Comparison of ENCODE assay signal across 9 mouse cellular contexts in the genomic region with DNA sequence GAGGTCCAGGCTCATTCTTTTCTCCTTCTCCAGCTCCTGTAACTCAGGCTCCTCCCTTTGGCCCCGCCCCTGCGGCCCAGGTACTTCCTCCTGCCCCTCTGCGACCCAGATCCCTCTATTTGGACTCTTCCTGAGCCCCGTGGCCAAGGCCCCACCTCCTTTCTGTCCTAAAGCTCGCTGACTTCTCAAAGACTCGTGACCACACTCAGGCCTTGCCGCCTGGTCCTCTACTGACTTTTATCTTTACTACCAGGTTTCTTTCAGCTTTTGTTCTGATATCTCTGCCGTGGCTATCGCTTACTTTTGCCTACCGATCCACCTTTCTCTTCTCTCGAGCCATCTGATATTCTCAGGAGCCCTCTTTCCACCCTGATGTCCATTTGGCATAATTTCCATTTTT. TPM values are rescaled to one million over a fixed set of nuclear protein-coding genes. Genes with fewer than 3 reads are reported as not detected.
A peak's percentile ranks its signal among the peaks of the same experiment; 100 is the strongest.
DNase-seq lines count a peak whose midpoint lies in the region; ATAC-seq and TF ChIP-seq lines count a peak whose summit lies in the region.
"Had no signal": no experiment of that assay in that cellular context is flagged by ENCODE, and none has a peak within 500 bp of the region (broad histone marks: within the 10 kb centered on the region; RNA-seq: fewer than 3 reads in every experiment).

No protein-coding gene starts in this region.

- H3K4me3 ChIP-seq in kidney, embryonic 14.5 days (ENCODE audit: low read length) = 0 out of 2 replicates have a peak overlapping the region, but pooled peaks have one; percentile 18
- peak overlapping the region; percentile 3; the same call in 1 of the 2 replicates for H3K4me3 ChIP-seq in testis, adult 2 months (ENCODE audit: control insufficient read depth, low read depth, low read length)
- peak overlapping the region; percentile 5; the same call in 1 of the 2 replicates for H3K4me3 ChIP-seq in intestine, embryonic 15.5 days (replicated peaks)

- H3K36me3 ChIP-seq in kidney, embryonic 14.5 days (ENCODE audit: control insufficient read depth, insufficient read depth, low read length) = no peaks in the 10 kb centered on the region
- no peaks in the 10 kb centered on the region for H3K36me3 ChIP-seq in testis, adult 2 months (ENCODE audit: control insufficient read depth, insufficient read depth, low read length)
- no peaks in the 10 kb centered on the region for H3K36me3 ChIP-seq in intestine, embryonic 15.5 days

- H3K4me2 ChIP-seq in kidney, embryonic 14.5 days (replicated peaks; ENCODE audit: low read depth, low read length) = peak overlapping the region; percentile 34; the same call in 1 of the 2 replicates
- H3K4me2 ChIP-seq in intestine, embryonic 15.5 days (replicated peaks) = peak overlapping the region; percentile 47

- no peaks in the 10 kb centered on the region for H3K4me1 ChIP-seq in kidney, embryonic 14.5 days (ENCODE audit: control insufficient read depth, insufficient read depth, low read length)
- H3K4me1 ChIP-seq in testis, adult 2 months (ENCODE audit: control insufficient read depth, insufficient read depth, low read length) = peaks cover 10% of the 10 kb centered on the region
- H3K4me1 ChIP-seq in intestine, embryonic 15.5 days (replicated peaks) = peaks cover 21% of the 10 kb centered on the region

- 11% methylated on average over 11 of the region's 11 CpGs for WGBS in kidney, embryonic 14.5 days
- 18% methylated on average over 11 of the region's 11 CpGs for WGBS in intestine, embryonic 15.5 days

- DNase-seq in kidney, adult 11 months = no peak
- DNase-seq in testis, postnatal 14 days (ENCODE audit: low spot score) = no peak
- no peak for DNase-seq in right cerebral cortex, postnatal 10 days (ENCODE audit: low spot score in 2 of 2)
- no peak for DNase-seq in layer of hippocampus, adult 11-12 months (ENCODE audit: low spot score)
- no peak for DNase-seq in left cerebral cortex, postnatal 4 days

- H3K27ac ChIP-seq in kidney, embryonic 14.5 days (ENCODE audit: low read depth, low read length) = no peak overlapping the region
- H3K27ac ChIP-seq in testis, adult 2 months (ENCODE audit: control insufficient read depth, insufficient read depth, low read depth, low read length) = no peak overlapping the region
- no peak overlapping the region for H3K27ac ChIP-seq in intestine, embryonic 15.5 days

- intact Hi-C loops in left cerebral cortex, postnatal 4 days (cut with DNase I) = no loop called here

- H3K9ac ChIP-seq in kidney, embryonic 14.5 days (ENCODE audit: low read depth, low read length) = no peak overlapping the region
- H3K9ac ChIP-seq in intestine, embryonic 15.5 days = no peak overlapping the region

- peaks cover 97% of the 10 kb centered on the region for H3K27me3 ChIP-seq in kidney, embryonic 14.5 days (ENCODE audit: control insufficient read depth, insufficient read depth, low read length)
- peaks cover 4% of the 10 kb centered on the region for H3K27me3 ChIP-seq in testis, adult 2 months (ENCODE audit: control insufficient read depth, insufficient read depth, low read length)
- peaks cover 87% of the 10 kb centered on the region for H3K27me3 ChIP-seq in intestine, embryonic 15.5 days (replicated peaks)

- TF ChIP-seq POLR2A in testis, adult 2 months (IDR thresholded peaks at IDR 0.05; ENCODE audit: control insufficient read depth, low read depth, low read length) = no peak

- ATAC-seq in kidney, embryonic 14.5 days (ENCODE audit: low FRiP score, low TSS enrichment) = no peak
- ATAC-seq in intestine, embryonic 15.5 days = peak; percentile 42

- peaks cover 7% of the 10 kb centered on the region for H3K9me3 ChIP-seq in kidney, embryonic 14.5 days (ENCODE audit: control insufficient read depth, low read length)
- H3K9me3 ChIP-seq in intestine, embryonic 15.5 days = no peaks in the 10 kb centered on the region

- no peak for TF ChIP-seq CTCF in testis, adult 2 months (IDR thresholded peaks at IDR 0.05; ENCODE audit: control insufficient read depth, insufficient read depth, insufficient replicate concordance, low read depth, low read length)

RNA-seq across cellular contexts. Expression of a gene that starts 10.8 kb away (rescaled TPM):
- 1.9 TPM in 1 of 2 replicates, not detected in the other for polyA plus RNA-seq in kidney, embryonic 14.5 days (2014; fragmentation: Nextera tagmentation; extraction: Ambion mirVana)
- 0.35 and 0.89 TPM in 2 replicates for polyA plus RNA-seq in testis, adult 2 months (2012; rRNA removed)
- polyA plus RNA-seq in intestine, embryonic 15.5 days (2015; fragmentation: Nextera tagmentation; extraction: Ambion mirVana) = 1.8 TPM in 1 of 2 replicates, not detected in the other
- total RNA-seq in left cerebral cortex, postnatal 4 days (2021) = not detected
- total RNA-seq: left cerebral cortex, adult 18-20 months had no signal

RNA-seq across cellular contexts. Expression of a gene that starts 12.2 kb away (rescaled TPM):
- polyA plus RNA-seq in kidney, embryonic 14.5 days (2014; fragmentation: Nextera tagmentation; extraction: Ambion mirVana) = 38.4 and 41.0 TPM in 2 replicates
- 18.3 and 22.4 TPM in 2 replicates for polyA plus RNA-seq in testis, adult 2 months (2012; rRNA removed)
- polyA plus RNA-seq in intestine, embryonic 15.5 days (2015; fragmentation: Nextera tagmentation; extraction: Ambion mirVana) = 35.0 and 35.5 TPM in 2 replicates
- 10 to 100 TPM; 47.2 to 52.4 TPM for total RNA-seq in left cerebral cortex, postnatal 4 days (2021)

RNA-seq across cellular contexts. Expression of a gene that starts 30.5 kb away (rescaled TPM):
- polyA plus RNA-seq in kidney, embryonic 14.5 days (2014; fragmentation: Nextera tagmentation; extraction: Ambion mirVana) = 23.4 and 26.0 TPM in 2 replicates
- 23.9 and 26.1 TPM in 2 replicates for polyA plus RNA-seq in testis, adult 2 months (2012; rRNA removed)
- polyA plus RNA-seq in intestine, embryonic 15.5 days (2015; fragmentation: Nextera tagmentation; extraction: Ambion mirVana) = 75.9 and 92.8 TPM in 2 replicates
- total RNA-seq in left cerebral cortex, postnatal 4 days (2021) = 10 to 100 TPM; 41.9 to 52.7 TPM
